Mouse (Mus musculus) midbrain, embryonic 11.5 days (tissue): Measurements from ENCODE around the gene E130309D02Rik. TPM values are rescaled to one million over a fixed set of nuclear protein-coding genes. Genes with fewer than 3 reads are reported as not detected.

Source experiments
- ATAC-seq: fragments of 200-750 bp; cut with Nextera tagmentation; 2 replicates; pipeline ENCODE4 v1.8.0; 2017; ENCODE audit warnings: moderate TSS enrichment, moderate library complexity; ENCODE audit not compliant: low FRiP score
- DNase-seq: peaks from one replicate; pipeline ENCODE4 v3.0.0; 2015; ENCODE audit warnings: low spot score; ENCODE audit errors: missing footprints
- H3K27ac ChIP-seq: fragments of 300-500 bp; sonication (generic); 2 replicates; pipeline ENCODE4 v1.5.1; 2014; ENCODE audit warnings: low read depth, low read length
- H3K27me3 ChIP-seq: fragments of 300-500 bp; sonication (generic); 2 replicates; pipeline ENCODE4 v1.6.1; 2014; ENCODE audit warnings: mild to moderate bottlenecking, low read length, moderate library complexity, mixed read lengths; ENCODE audit not compliant: control insufficient read depth, insufficient read depth
- H3K36me3 ChIP-seq: fragments of 300-500 bp; sonication (generic); 2 replicates; pipeline ENCODE4 v1.6.1; 2014; ENCODE audit warnings: mild to moderate bottlenecking, low read length, moderate library complexity, mixed read lengths; ENCODE audit not compliant: control insufficient read depth, insufficient read depth
- H3K4me1 ChIP-seq: fragments of 300-500 bp; sonication (generic); 2 replicates; pipeline ENCODE4 v1.6.1; 2014; ENCODE audit warnings: low read length; ENCODE audit not compliant: control insufficient read depth, insufficient read depth
- H3K4me2 ChIP-seq: fragments of 300-500 bp; sonication (generic); 2 replicates; pipeline ENCODE4 v1.6.1; 2014; ENCODE audit warnings: mild to moderate bottlenecking, moderate library complexity
- H3K4me3 ChIP-seq: fragments of 300-500 bp; sonication (generic); 2 replicates; pipeline ENCODE4 v1.5.1; 2014; ENCODE audit warnings: low read depth, low read length
- H3K9ac ChIP-seq: fragments of 300-500 bp; sonication (generic); 2 replicates; pipeline ENCODE4 v1.6.1; 2014; ENCODE audit warnings: low read length
- H3K9me3 ChIP-seq: fragments of 300-500 bp; sonication (generic); 2 replicates; pipeline ENCODE4 v1.6.1; 2016; ENCODE audit warnings: low read length; ENCODE audit not compliant: control insufficient read depth
- WGBS: fragments of 180-500 bp; shearing (Covaris S2); extraction: QIAGEN DNeasy Blood & Tissue Kit; methylation state at CpG from one replicate; pipeline ENCODE4 v1.1.7; 2014; 5-methylcytosine and 5-hydroxymethylcytosine counted together
- polyA plus RNA-seq: library from polyadenylated mRNA; unstranded; fragments of >200 nt; fragmentation: Nextera tagmentation; extraction: Ambion mirVana; gene quantifications from 2 replicates; pipeline ENCODE4 v1.2.1, GENCODE M21; 2014

The E130309D02Rik gene
- polyA plus RNA-seq, 1 experiment from 2014 or later = 46.6 TPM

- DNase-seq (no peak), ATAC-seq (no peak)
- H3K36me3 ChIP-seq = no peaks in the 10 kb centered on the region
- 78% methylated on average over 8 of the region's 8 CpGs for WGBS
- no peak overlapping the region for H3K4me3 ChIP-seq
- no peak overlapping the region for H3K27ac ChIP-seq
- no peak overlapping the region for H3K9ac ChIP-seq
- H3K4me1 ChIP-seq = no peaks in the 10 kb centered on the region
- H3K27me3 ChIP-seq = no peaks in the 10 kb centered on the region
- no peaks in the 10 kb centered on the region; the same call in 1 of the 2 replicates for H3K9me3 ChIP-seq
- H3K4me2 ChIP-seq = no peak overlapping the region
Measured at GRCm38 (mm10) chr5:143346367-143346766, 31.2 kb upstream of the E130309D02Rik start.

- no peak for ATAC-seq
- Histone ChIP-seq H3K27me3 (no peaks in the 10 kb centered on the region), H3K4me3 (no peak overlapping the region), H3K27ac (no peak overlapping the region), H3K9me3 (no peaks in the 10 kb centered on the region), H3K9ac (no peak overlapping the region), H3K4me2 (no peak overlapping the region), H3K4me1 (no peaks in the 10 kb centered on the region), H3K36me3 (no peaks in the 10 kb centered on the region)
- no peak for DNase-seq
- WGBS = 58% methylated on average over 6 of the region's 6 CpGs
Measured at GRCm38 (mm10) chr5:143339603-143340002, 24.4 kb upstream of the E130309D02Rik start.

DNA sequence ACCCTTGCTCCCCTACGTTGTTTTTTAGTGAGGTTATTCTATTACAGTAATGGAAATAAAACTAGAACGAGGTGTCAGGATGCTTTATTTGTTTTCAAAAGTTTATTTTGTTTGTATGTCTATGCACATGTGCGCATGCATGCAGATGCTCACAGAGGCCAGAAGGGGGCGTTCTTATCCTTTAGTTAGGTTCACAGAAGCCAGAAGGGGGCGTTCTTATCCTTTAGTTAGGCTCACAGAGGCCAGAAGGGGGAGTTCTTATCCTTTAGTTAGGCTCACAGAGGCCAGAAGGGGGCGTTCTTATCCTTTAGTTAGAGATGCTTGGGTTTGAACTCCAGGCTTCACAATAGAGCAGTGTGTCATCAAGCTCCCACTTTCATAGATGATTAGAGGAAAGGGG, 21.4 kb upstream of the E130309D02Rik start:
- H3K9me3 ChIP-seq = no peaks in the 10 kb centered on the region
- DNase-seq (no peak), ATAC-seq (no peak)
- H3K4me1 ChIP-seq = no peaks in the 10 kb centered on the region
- no peak overlapping the region for H3K4me2 ChIP-seq
- H3K4me3 ChIP-seq = no peak overlapping the region
- 66% methylated on average over 6 of the region's 6 CpGs for WGBS
- no peaks in the 10 kb centered on the region for H3K36me3 ChIP-seq
- H3K27ac ChIP-seq = no peak overlapping the region
- no peak overlapping the region for H3K9ac ChIP-seq
- no peaks in the 10 kb centered on the region for H3K27me3 ChIP-seq

DNA sequence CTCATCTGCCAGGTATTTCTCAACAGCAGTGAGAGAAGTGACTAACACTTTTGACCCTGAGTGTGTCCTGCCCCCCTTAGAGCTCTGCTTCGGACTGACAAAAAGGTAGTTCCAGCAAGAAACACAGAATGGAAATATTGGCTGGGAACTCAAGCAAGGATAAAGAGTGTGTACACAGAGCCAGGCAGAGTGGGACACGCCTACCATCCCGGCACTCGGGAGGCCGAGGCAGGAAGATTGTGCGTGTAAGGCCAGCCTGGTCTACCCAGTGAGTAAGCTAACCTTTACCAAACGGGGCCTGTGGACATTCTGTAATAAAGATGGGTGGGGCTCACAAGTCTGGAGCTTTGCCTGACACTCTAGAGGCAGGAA, 19.9 kb upstream of the E130309D02Rik start:
- H3K4me1 ChIP-seq = no peaks in the 10 kb centered on the region; the same call in 1 of the 2 replicates
- WGBS = 86% methylated on average over 7 of the region's 7 CpGs
- H3K9me3 ChIP-seq = no peaks in the 10 kb centered on the region
- ATAC-seq (no peak), DNase-seq (no peak)
- H3K9ac ChIP-seq = no peak overlapping the region
- no peaks in the 10 kb centered on the region for H3K36me3 ChIP-seq
- no peak overlapping the region for H3K4me3 ChIP-seq
- no peak overlapping the region for H3K27ac ChIP-seq
- no peaks in the 10 kb centered on the region for H3K27me3 ChIP-seq
- no peak overlapping the region for H3K4me2 ChIP-seq

GRCm38 (mm10) chr5:143334418-143335088, 19.4 kb upstream of the E130309D02Rik start:
- no peak overlapping the region for H3K4me2 ChIP-seq
- DNase-seq (no peak), ATAC-seq (no peak)
- 74% methylated on average over 14 of the region's 14 CpGs for WGBS
- no peak overlapping the region for H3K27ac ChIP-seq
- H3K9me3 ChIP-seq = no peaks in the 10 kb centered on the region
- H3K27me3 ChIP-seq = no peaks in the 10 kb centered on the region
- peaks cover 4% of the 10 kb centered on the region for H3K4me1 ChIP-seq
- no peak overlapping the region for H3K4me3 ChIP-seq
- no peaks in the 10 kb centered on the region for H3K36me3 ChIP-seq
- no peak overlapping the region for H3K9ac ChIP-seq

DNA sequence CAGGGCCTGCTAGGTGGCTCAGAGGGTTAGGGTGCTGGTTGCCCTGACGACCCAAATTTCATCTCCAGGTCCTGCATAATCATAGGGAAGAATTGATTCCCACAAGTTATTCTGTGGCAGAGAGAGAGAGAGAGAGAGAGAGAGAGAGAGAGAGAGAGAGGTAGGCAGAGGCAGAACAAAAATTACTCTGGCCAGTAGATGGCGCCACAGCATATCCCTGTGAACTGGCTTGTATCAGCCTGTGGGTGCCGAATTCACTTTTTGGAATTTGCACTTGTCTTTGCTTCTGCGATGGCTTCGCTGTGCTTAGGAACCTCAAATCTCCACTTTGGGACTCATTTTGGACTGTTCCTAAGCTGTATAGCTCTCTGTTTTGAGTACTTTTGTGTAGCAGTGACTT, 18.7 kb upstream of the E130309D02Rik start:
- H3K27ac ChIP-seq = no peak overlapping the region
- H3K36me3 ChIP-seq = no peaks in the 10 kb centered on the region
- H3K4me3 ChIP-seq = no peak overlapping the region
- H3K9ac ChIP-seq = no peak overlapping the region
- ATAC-seq = no peak
- WGBS = 22% methylated on average over 5 of the region's 5 CpGs
- DNase-seq = peak; percentile 97
- H3K9me3 ChIP-seq = no peaks in the 10 kb centered on the region
- H3K27me3 ChIP-seq = no peaks in the 10 kb centered on the region
- peaks cover 4% of the 10 kb centered on the region for H3K4me1 ChIP-seq
- H3K4me2 ChIP-seq = no peak overlapping the region

DNA sequence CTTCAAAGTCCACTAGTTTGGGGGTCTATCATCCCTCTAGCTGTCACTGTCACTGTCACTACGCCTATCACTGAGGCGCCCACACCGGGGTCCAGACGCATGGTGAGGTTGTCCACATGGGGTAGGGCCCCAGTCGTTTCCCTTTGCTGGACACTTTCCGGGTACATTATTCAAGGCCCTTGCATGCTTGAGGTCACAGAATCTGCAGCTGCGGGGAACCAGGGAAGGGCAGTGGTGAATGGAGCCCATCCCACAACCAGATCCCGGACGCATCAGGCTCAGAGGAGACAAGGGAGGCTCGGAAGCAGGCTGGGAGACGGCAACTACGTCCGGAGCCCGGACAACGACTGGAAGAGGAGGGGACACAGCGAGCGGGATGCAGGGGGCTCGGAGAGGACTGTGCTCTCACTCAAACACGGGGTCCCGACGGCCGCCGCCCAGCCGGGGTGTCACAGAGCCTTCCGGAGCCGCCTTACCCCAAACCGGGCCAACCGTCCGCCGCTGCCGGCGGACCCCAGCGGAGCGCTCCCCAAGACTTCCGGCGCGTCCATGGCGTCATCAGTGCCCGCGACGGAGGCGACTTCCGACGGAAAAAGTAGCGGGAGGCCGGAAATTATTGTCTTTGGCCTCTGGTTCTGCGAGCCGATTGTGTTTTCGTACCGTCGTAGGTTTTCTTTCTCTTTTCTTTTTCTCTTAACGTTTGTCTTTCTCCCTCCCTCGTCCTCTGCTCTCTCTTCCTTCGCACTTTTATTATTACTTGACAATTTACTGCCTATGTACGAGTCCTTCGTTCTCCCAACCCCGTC, 13.7 kb upstream of the E130309D02Rik start, which contains the start of gene Zdhhc4:
Gene Zdhhc4, minus strand, starts transcription at position 567 of the 806 bp plus-strand sequence.
- Histone ChIP-seq H3K4me1 (peaks cover 14% of the 10 kb centered on the region), H3K4me2 (peak within 1 kb of the TSS; percentile 94), H3K36me3 (peaks cover 13% of the 10 kb centered on the region), H3K9ac (peak within 1 kb of the TSS; percentile 91), H3K27me3 (no peaks in the 10 kb centered on the region), H3K9me3 (no peaks in the 10 kb centered on the region), H3K4me3 (peak within 1 kb of the TSS; percentile 95), H3K27ac (peak within 1 kb of the TSS; percentile 40; the same call in 1 of the 2 replicates)
- WGBS = under 1% methylated on average over 57 of the region's 57 CpGs
- ATAC-seq (peak; percentile 85), DNase-seq (peak; percentile 100)

DNA sequence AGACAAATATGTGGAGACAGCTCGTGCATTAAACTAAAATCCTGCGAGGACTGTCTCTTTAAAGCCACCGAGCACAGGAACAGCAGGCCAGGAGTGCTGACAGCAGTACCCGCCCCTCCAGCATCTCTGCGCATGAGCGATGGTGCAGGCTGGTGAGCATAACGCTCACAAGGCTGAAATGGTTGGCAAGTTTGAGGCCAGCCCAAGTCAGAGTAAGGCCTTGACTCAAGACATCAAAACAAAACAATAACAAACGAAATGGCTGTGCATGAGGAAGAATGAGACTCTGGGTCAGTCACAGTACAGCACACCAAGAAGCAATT, 2.1 kb upstream of the E130309D02Rik start:
- no peak overlapping the region for H3K9ac ChIP-seq
- no peaks in the 10 kb centered on the region for H3K27me3 ChIP-seq
- ATAC-seq (no peak), DNase-seq (no peak)
- H3K4me3 ChIP-seq = no peak overlapping the region
- no peak overlapping the region for H3K4me2 ChIP-seq
- no peak overlapping the region for H3K27ac ChIP-seq
- H3K9me3 ChIP-seq = no peaks in the 10 kb centered on the region
- peaks cover 7% of the 10 kb centered on the region for H3K4me1 ChIP-seq
- 84% methylated on average over 8 of the region's 8 CpGs for WGBS
- H3K36me3 ChIP-seq = peaks cover 13% of the 10 kb centered on the region

DNA sequence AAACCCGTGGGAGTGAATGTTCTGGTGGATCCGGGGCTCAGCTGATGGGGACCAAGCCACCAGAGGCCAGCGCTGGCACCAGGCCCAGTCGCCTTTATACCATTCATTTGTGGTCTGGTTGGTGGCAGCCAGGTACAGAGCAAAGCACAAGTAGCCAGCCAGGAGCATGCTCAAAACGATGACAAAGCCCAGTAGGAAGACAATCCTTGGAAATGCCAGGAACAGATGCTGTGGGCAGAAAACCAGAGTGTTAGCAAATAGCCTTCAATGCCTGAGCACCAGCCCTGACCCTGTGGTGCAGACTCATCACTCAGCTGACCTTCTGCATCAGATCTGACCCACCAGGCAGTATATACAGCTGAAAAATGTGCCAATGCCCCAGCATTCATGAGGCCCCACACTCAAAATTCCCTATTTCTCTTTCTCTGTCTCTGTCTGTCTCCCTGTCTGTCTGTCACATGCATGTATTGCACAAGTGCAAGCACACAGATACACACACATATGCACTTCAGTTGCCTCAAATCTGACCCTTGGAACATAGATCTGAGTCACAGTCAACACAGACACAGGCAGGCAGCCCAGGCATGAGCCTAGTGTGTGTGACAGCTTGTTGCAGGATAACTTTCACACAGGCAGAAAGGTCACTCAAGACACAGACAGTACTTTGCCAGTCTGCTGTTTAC, 1.6 kb upstream of the E130309D02Rik start:
- H3K4me3 ChIP-seq = no peak overlapping the region
- ATAC-seq = no peak
- no peak overlapping the region for H3K27ac ChIP-seq
- peaks cover 17% of the 10 kb centered on the region for H3K36me3 ChIP-seq
- H3K27me3 ChIP-seq = no peaks in the 10 kb centered on the region
- H3K4me1 ChIP-seq = peaks cover 7% of the 10 kb centered on the region
- no peak overlapping the region for H3K4me2 ChIP-seq
- no peak for DNase-seq
- H3K9me3 ChIP-seq = no peaks in the 10 kb centered on the region
- 93% methylated on average over 5 of the region's 5 CpGs for WGBS
- no peak overlapping the region for H3K9ac ChIP-seq
